Mouse (Mus musculus) liver, embryonic 16.5 days (tissue): ENCODE data around the gene Cfap54. TPM values are rescaled to one million over a fixed set of nuclear protein-coding genes. Genes with fewer than 3 reads are reported as not detected.

Source experiments
- ATAC-seq: fragments of 200-750 bp; cut with Nextera tagmentation; 2 replicates; pipeline ENCODE4 v1.8.0; 2017; ENCODE audit warnings: low read depth, mild to moderate bottlenecking, moderate number of reproducible peaks, moderate library complexity
- H3K27ac ChIP-seq: fragments of 300-500 bp; sonication (generic); 2 replicates; pipeline ENCODE4 v1.5.1; 2014; ENCODE audit warnings: mild to moderate bottlenecking, low read length
- H3K27me3 ChIP-seq: fragments of 300-500 bp; sonication (generic); 2 replicates; pipeline ENCODE4 v1.6.1; 2014; ENCODE audit warnings: low read depth, low read length, mixed read lengths; ENCODE audit not compliant: control insufficient read depth, insufficient read depth
- H3K36me3 ChIP-seq: fragments of 300-500 bp; sonication (generic); 2 replicates; pipeline ENCODE4 v1.6.1; 2014; ENCODE audit warnings: mild to moderate bottlenecking; ENCODE audit not compliant: control insufficient read depth, insufficient read depth
- H3K4me1 ChIP-seq: fragments of 300-500 bp; sonication (generic); 2 replicates; pipeline ENCODE4 v1.6.1; 2014; ENCODE audit warnings: low read depth, low read length, mixed read lengths; ENCODE audit not compliant: control insufficient read depth
- H3K4me2 ChIP-seq: fragments of 300-500 bp; sonication (generic); 2 replicates; pipeline ENCODE4 v1.6.1; 2014; ENCODE audit warnings: low read depth, low read length, mixed read lengths
- H3K4me3 ChIP-seq: fragments of 300-500 bp; sonication (generic); 2 replicates; pipeline ENCODE4 v1.5.1; 2014; ENCODE audit warnings: low read depth, mild to moderate bottlenecking, low read length
- H3K9ac ChIP-seq: fragments of 300-500 bp; sonication (generic); 2 replicates; pipeline ENCODE4 v1.6.1; 2014; ENCODE audit warnings: low read depth, low read length
- H3K9me3 ChIP-seq: fragments of 300-500 bp; sonication (generic); replicated peaks from 2 replicates; pipeline ENCODE4 v1.6.1; 2016; ENCODE audit warnings: low read length; ENCODE audit not compliant: control insufficient read depth
- WGBS: fragments of 180-500 bp; shearing (Covaris S2); extraction: QIAGEN DNeasy Blood & Tissue Kit; methylation state at CpG from one replicate; pipeline ENCODE4 v1.1.7; 2014; ENCODE audit not compliant: insufficient replicate concordance; 5-methylcytosine and 5-hydroxymethylcytosine counted together
- polyA plus RNA-seq: library from polyadenylated mRNA; unstranded; fragments of >200 nt; fragmentation: Nextera tagmentation; extraction: Ambion mirVana; gene quantifications from 2 replicates; pipeline ENCODE4 v1.2.1, GENCODE M21; 2015

The Cfap54 gene
- polyA plus RNA-seq, 1 experiment from 2014 or later, result not detected

- H3K4me1 ChIP-seq, result no peaks in the 10 kb centered on the region
- no peaks in the 10 kb centered on the region for H3K27me3 ChIP-seq
- H3K27ac ChIP-seq, result no peak overlapping the region
- WGBS, result 40% methylated on average over 3 of the region's 3 CpGs
- no peak overlapping the region for H3K9ac ChIP-seq
- no peak overlapping the region for H3K4me2 ChIP-seq
- H3K36me3 ChIP-seq, result no peaks in the 10 kb centered on the region
- ATAC-seq, result no peak
- H3K9me3 ChIP-seq, result no peaks in the 10 kb centered on the region
- no peak overlapping the region for H3K4me3 ChIP-seq
These were observed 116.3 kb downstream of the Cfap54 start for GRCm38 (mm10) chr10:92965134-92965533.

- Histone ChIP-seq H3K27me3 (no peaks in the 10 kb centered on the region), H3K9ac (no peak overlapping the region), H3K27ac (no peak overlapping the region), H3K9me3 (peaks cover 4% of the 10 kb centered on the region), H3K36me3 (no peaks in the 10 kb centered on the region), H3K4me1 (no peaks in the 10 kb centered on the region), H3K4me3 (no peak overlapping the region), H3K4me2 (no peak overlapping the region)
- 51% methylated on average over 1 of the region's 1 CpGs for WGBS
- ATAC-seq, result no peak
These were observed 131.4 kb downstream of the Cfap54 start for GRCm38 (mm10) chr10:92950044-92950443.

- Histone ChIP-seq H3K27ac (no peak overlapping the region), H3K36me3 (no peaks in the 10 kb centered on the region), H3K9me3 (no peaks in the 10 kb centered on the region), H3K27me3 (no peaks in the 10 kb centered on the region), H3K4me3 (no peak overlapping the region), H3K4me1 (no peaks in the 10 kb centered on the region), H3K4me2 (no peak overlapping the region), H3K9ac (no peak overlapping the region)
- ATAC-seq, result no peak
- 52% methylated on average over 7 of the region's 7 CpGs for WGBS
These were observed 138.4 kb downstream of the Cfap54 start for GRCm38 (mm10) chr10:92942848-92943645.

DNA sequence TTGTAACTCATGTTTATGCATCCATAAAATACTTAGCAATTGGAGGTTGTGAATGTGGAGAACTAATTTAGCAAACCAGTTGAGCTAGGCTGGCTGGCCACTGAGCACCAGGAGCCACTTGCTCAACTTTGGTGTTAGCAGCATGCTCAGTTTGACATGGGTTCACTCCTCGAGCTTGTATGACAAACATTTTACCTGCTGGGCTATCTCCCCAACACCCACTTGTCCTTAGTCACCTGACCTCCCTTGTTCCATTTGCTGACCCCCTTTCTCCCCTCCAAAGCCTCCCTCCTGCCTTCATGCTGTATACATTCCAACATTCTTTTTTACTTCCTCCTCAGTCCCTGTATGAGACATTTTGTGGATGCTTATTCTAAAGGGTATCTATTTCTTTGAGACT is 139.8 kb downstream of the Cfap54 start:
- Histone ChIP-seq H3K4me2 (no peak overlapping the region), H3K4me1 (no peaks in the 10 kb centered on the region), H3K4me3 (no peak overlapping the region), H3K27ac (no peak overlapping the region), H3K9ac (no peak overlapping the region), H3K9me3 (no peaks in the 10 kb centered on the region), H3K36me3 (no peaks in the 10 kb centered on the region), H3K27me3 (no peaks in the 10 kb centered on the region)
- 48% methylated on average over 1 of the region's 1 CpGs for WGBS
- no peak for ATAC-seq

DNA sequence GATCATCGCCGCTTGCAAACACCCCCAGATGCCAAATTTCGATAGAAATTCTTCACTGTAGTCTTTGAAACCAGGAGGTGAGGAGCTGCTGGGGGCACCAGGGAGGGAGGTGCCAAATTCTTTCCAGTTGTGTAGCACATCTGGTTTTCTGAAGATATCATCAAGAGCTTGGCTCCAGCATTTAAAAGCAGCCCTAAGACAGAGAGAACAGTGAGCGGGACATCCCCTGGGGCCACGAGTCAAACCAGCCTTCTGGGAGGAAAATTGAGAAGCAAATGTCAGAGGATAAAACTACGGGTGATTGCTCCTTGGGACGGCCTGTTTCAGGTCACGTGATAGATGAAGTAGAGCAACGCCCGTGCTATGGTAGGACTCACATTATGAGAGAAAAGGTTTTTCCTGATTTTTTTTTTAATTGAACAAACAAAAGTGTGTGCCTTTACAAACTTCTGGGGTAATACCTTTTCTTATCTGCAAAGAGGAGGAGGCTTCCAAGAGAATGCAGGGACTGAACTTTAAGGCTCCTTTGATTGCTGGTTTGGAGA is 143.6 kb downstream of the Cfap54 start:
- Histone ChIP-seq H3K9me3 (no peaks in the 10 kb centered on the region), H3K4me2 (no peak overlapping the region), H3K27ac (no peak overlapping the region), H3K27me3 (no peaks in the 10 kb centered on the region), H3K36me3 (no peaks in the 10 kb centered on the region), H3K9ac (no peak overlapping the region), H3K4me1 (no peaks in the 10 kb centered on the region), H3K4me3 (no peak overlapping the region)
- ATAC-seq, result no peak
- 55% methylated on average over 10 of the region's 10 CpGs for WGBS

- H3K4me3 ChIP-seq, result no peak overlapping the region
- H3K9me3 ChIP-seq, result no peaks in the 10 kb centered on the region
- ATAC-seq, result no peak
- H3K9ac ChIP-seq, result no peak overlapping the region
- H3K4me2 ChIP-seq, result no peak overlapping the region
- H3K4me1 ChIP-seq, result no peaks in the 10 kb centered on the region
- H3K36me3 ChIP-seq, result no peaks in the 10 kb centered on the region
- WGBS, result 70% methylated on average over 7 of the region's 7 CpGs
- H3K27ac ChIP-seq, result no peak overlapping the region
- no peaks in the 10 kb centered on the region for H3K27me3 ChIP-seq
These were observed 144.3 kb downstream of the Cfap54 start for GRCm38 (mm10) chr10:92937091-92937490.

DNA sequence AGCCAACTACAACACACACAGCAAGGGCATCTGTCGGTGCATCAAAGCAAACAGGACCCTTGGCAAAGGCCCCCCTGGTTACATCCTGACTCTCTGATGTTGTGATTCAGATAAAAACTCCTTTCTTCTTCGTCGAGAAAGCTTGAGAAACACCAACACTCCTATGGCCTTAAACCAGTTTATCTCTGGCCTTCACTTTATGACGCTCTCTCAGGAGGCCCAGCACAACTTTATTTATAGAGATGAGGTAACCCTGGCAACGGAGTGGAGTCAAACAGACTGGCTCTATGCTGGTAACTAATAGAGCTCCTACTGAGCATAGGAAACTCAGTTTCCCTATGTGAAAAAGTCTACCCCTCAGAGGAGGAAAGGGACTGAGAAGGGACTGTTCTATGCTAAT is 146.9 kb downstream of the Cfap54 start:
- H3K4me3 ChIP-seq, result no peak overlapping the region
- H3K4me2 ChIP-seq, result no peak overlapping the region
- H3K36me3 ChIP-seq, result no peaks in the 10 kb centered on the region
- H3K27me3 ChIP-seq, result no peaks in the 10 kb centered on the region
- H3K9ac ChIP-seq, result no peak overlapping the region
- 30% methylated on average over 5 of the region's 5 CpGs for WGBS
- no peak overlapping the region for H3K27ac ChIP-seq
- H3K9me3 ChIP-seq, result no peaks in the 10 kb centered on the region
- no peaks in the 10 kb centered on the region for H3K4me1 ChIP-seq
- ATAC-seq, result no peak

- no peak overlapping the region for H3K27ac ChIP-seq
- WGBS, result 47% methylated on average over 6 of the region's 6 CpGs
- H3K9me3 ChIP-seq, result no peaks in the 10 kb centered on the region
- no peaks in the 10 kb centered on the region for H3K36me3 ChIP-seq
- H3K4me3 ChIP-seq, result no peak overlapping the region
- H3K4me1 ChIP-seq, result no peaks in the 10 kb centered on the region
- no peak for ATAC-seq
- no peak overlapping the region for H3K4me2 ChIP-seq
- no peak overlapping the region for H3K9ac ChIP-seq
- H3K27me3 ChIP-seq, result no peaks in the 10 kb centered on the region
These were observed 147.8 kb downstream of the Cfap54 start for GRCm38 (mm10) chr10:92933616-92934015.

DNA sequence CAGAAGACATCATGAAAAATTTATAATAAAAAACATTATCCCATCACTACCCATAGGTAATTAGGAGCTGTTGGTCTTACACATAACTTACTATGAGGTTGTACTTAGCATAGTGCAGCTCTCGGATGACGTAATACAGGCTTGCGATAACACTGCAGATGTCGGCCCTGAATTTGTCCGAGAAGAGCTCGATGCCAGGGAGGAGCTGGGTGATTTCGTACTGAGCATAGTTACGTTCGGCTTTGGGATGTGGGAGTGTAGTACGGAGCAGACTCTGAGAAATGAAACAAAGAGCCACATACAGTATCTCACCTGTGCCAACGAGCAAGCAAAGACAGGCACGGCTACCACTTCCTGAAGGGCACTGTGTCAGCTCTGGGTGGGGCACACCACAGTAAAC is 149.0 kb downstream of the Cfap54 start:
- Histone ChIP-seq H3K27me3 (no peaks in the 10 kb centered on the region), H3K4me1 (no peaks in the 10 kb centered on the region), H3K27ac (no peak overlapping the region), H3K9me3 (no peaks in the 10 kb centered on the region), H3K9ac (no peak overlapping the region), H3K36me3 (no peaks in the 10 kb centered on the region), H3K4me2 (no peak overlapping the region), H3K4me3 (no peak overlapping the region)
- WGBS, result 75% methylated on average over 12 of the region's 12 CpGs
- no peak for ATAC-seq
